Mouse (Mus musculus): Measurements from ENCODE around the gene Olfr298.

Gene Olfr298

DNA sequence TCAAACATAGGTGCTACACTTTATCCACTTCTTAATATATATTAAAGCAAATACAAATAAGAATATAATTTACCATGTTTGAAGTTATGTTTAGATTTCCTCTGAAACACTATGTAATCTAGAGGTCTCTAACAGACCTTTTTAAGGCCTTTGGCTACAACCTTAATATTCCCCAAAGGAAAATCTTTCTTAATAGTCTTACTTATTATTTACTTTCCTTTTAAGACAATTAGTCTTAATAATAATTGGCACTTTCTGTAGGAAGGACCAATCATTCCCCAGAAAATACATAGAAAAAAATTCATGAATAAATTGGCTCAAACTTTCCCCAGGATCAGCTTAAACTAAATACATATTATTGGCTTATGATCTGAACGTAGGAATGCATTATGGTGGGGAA is at the start of gene Olfr298:
Gene Olfr298, minus strand, starts transcription at position 101 of the 400 bp plus-strand sequence.
- DNase-seq = no peak

DNA sequence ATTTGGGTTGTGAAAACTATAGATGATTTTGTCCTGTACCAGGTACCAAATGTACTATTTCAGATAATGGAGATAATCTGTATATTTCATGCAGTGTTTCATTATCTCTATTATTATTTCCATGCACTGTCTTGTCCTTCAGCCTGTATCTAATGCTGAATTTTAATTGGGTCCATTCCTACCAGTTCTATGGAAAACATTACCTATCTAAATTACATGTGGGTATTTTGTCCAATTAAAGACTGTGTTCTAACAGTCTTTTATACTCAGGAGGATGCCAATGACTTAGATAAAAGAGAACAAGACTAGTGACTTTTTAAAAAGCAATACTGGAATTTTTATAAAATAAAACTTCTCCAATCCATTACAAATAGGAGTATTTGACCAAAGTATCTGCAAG is 27.4 kb upstream of the Olfr298 start, which contains the start of gene Olfr297:
Gene Olfr297, plus strand, starts transcription at position 301 of the 400 bp plus-strand sequence.
- no peak for DNase-seq

DNA sequence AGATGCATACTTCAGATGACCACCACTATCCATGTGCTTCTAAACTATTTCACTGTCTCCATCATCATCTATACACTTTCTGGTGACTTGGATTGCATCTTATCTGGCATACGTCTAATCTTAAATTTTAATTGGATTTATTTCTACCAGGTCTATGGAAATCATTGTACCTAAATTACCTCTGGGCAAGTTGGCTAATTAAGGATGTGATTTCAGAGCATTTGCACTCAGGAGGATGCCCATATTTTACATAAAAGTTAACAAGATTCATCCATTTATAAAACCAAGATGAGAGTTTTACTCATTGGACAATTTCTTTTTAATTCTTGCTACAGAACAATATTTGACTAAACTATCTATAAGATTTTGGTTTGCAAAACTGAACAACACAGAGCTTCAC is 32.7 kb downstream of the Olfr298 start, which contains the start of gene Olfr299:
Gene Olfr299, plus strand, starts transcription at position 301 of the 400 bp plus-strand sequence.
- DNase-seq = no peak
